Mouse (Mus musculus) gastrocnemius, postnatal 10 days (tissue): ENCODE data around the gene Gcc1. TPM values are rescaled to one million over a fixed set of nuclear protein-coding genes. Genes with fewer than 3 reads are reported as not detected.

Source experiments
- total RNA-seq, 2 experiments: library from RNA; stranded (reverse); gene quantifications; 2 replicates each; pipeline ENCODE4 v1.2.3; 2021

The Gcc1 gene
- total RNA-seq, 2 experiments from 2014 or later = 5.7 to 7.9 TPM

Other genes starting within 250 kb of the Gcc1 start
- gene Zfp800, start 30.4 kb downstream of the Gcc1 start, total RNA-seq = 10 to 100 TPM in 1 of 2 experiments, 1 to 10 TPM in 1; 7.9 to 12.4 TPM
- 100 to 1,000 TPM; 116 to 124 TPM for gene Arf5, start 4.8 kb downstream of the Gcc1 start, total RNA-seq
- not detected for gene Fscn3, start 601 bp downstream of the Gcc1 start, total RNA-seq
- not detected for gene Pax4, start 21.0 kb upstream of the Gcc1 start, total RNA-seq
- gene Snd1, start 46.7 kb upstream of the Gcc1 start, total RNA-seq = 10 to 100 TPM; 56.2 to 65.2 TPM